Mouse (Mus musculus) neural tube, embryonic 15.5 days (tissue): ENCODE results near the gene Slc2a5. TPM values are rescaled to one million over a fixed set of nuclear protein-coding genes. Genes with fewer than 3 reads are reported as not detected.

Experiments used
- ATAC-seq: fragments of 200-750 bp; cut with Nextera tagmentation; 2 replicates; pipeline ENCODE4 v1.8.0; 2017; ENCODE audit warnings: mild to moderate bottlenecking, moderate TSS enrichment, moderate library complexity; ENCODE audit not compliant: low FRiP score
- H3K27ac ChIP-seq: fragments of 300-500 bp; sonication (generic); replicated peaks from 2 replicates; pipeline ENCODE4 v1.5.1; 2015; ENCODE audit warnings: mild to moderate bottlenecking, inconsistent platforms
- H3K27me3 ChIP-seq: fragments of 300-500 bp; sonication (generic); replicated peaks from 2 replicates; pipeline ENCODE4 v1.6.1; 2015; ENCODE audit warnings: inconsistent platforms
- H3K36me3 ChIP-seq: fragments of 300-500 bp; sonication (generic); 2 replicates; pipeline ENCODE4 v1.6.1; 2015; ENCODE audit warnings: inconsistent platforms
- H3K4me1 ChIP-seq: fragments of 300-500 bp; sonication (generic); 2 replicates; pipeline ENCODE4 v1.6.1; 2015; ENCODE audit warnings: inconsistent platforms
- H3K4me2 ChIP-seq: fragments of 300-500 bp; sonication (generic); 2 replicates; pipeline ENCODE4 v1.6.1; 2015; ENCODE audit warnings: inconsistent platforms, mild to moderate bottlenecking, moderate library complexity
- H3K4me3 ChIP-seq: fragments of 300-500 bp; sonication (generic); replicated peaks from 2 replicates; pipeline ENCODE4 v1.5.1; 2015; ENCODE audit warnings: mild to moderate bottlenecking, inconsistent platforms
- H3K9ac ChIP-seq: fragments of 300-500 bp; sonication (generic); replicated peaks from 2 replicates; pipeline ENCODE4 v1.6.1; 2015; ENCODE audit warnings: mild to moderate bottlenecking, inconsistent platforms
- H3K9me3 ChIP-seq: fragments of 300-500 bp; sonication (generic); replicated peaks from 2 replicates; pipeline ENCODE4 v1.6.1; 2016; ENCODE audit warnings: inconsistent platforms
- WGBS: fragments of 180-500 bp; shearing (Covaris S2); methylation state at CpG from one replicate; pipeline ENCODE4 v1.1.7; 2015; ENCODE audit warnings: mixed read lengths; 5-methylcytosine and 5-hydroxymethylcytosine counted together
- polyA plus RNA-seq: library from polyadenylated mRNA; unstranded; fragments of >200 nt; fragmentation: Nextera tagmentation; extraction: Ambion mirVana; gene quantifications from 2 replicates; pipeline ENCODE4 v1.2.1, GENCODE M21; 2015

Slc2a5 gene
- 2.4 and 2.7 TPM in 2 replicates for polyA plus RNA-seq

DNA sequence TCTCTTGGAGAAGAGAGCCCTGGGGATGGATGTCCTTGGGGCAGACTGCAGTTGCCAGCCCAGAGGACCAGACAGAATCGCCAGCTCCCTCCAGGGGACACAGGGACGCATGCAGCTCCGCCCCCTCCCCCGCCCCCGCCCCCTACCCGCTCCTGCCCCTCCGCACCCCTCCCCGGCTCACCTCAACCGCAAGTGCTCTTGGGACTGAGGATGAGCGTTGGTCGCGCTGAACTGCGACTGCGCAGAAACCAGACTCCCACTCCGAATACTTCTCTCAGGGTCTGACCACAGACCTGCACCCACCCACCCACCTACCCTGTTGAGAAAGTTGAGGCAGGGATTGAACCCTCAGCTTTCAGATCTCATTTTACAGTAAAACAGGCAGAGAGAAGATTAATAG, at the start of gene Slc2a5:
Gene Slc2a5, plus strand, starts transcription at position 229 of the 400 bp plus-strand sequence.
- Histone ChIP-seq H3K36me3 (no peaks in the 10 kb centered on the region), H3K4me2 (peak within 1 kb of the TSS; percentile 46), H3K27ac (no peak within 1 kb of the TSS), H3K9me3 (no peaks in the 10 kb centered on the region), H3K4me3 (0 out of 2 replicates have a peak within 1 kb of the TSS, but pooled peaks have one; percentile 5), H3K27me3 (no peaks in the 10 kb centered on the region), H3K4me1 (peaks cover 22% of the 10 kb centered on the region), H3K9ac (no peak within 1 kb of the TSS)
- ATAC-seq: no peak
- WGBS: 11% methylated on average over 15 of the region's 15 CpGs

DNA sequence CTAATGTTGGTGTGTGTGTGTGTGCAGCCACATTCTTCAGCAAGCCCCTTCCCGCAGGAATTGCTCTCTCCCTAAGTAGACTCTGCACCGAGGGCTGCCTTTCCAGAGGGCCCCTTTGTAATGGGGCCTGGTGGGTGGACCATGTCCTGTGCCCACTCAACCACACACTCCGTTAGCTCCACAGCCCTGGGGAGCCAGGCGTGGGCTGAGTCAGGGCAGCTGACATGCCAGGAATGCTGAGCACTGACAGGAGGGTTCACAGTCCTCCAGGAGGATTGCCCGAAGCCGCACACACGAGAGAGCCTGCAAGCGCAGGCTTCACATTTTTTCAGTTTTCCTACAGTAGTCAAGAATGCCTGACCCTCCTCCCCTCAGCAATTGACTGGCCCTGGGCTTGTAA, 48.9 kb upstream of the Slc2a5 start:
- ATAC-seq: no peak
- no peaks in the 10 kb centered on the region for H3K36me3 ChIP-seq
- no peak overlapping the region for H3K27ac ChIP-seq
- 50% methylated on average over 8 of the region's 8 CpGs for WGBS
- no peak overlapping the region for H3K9ac ChIP-seq
- no peak overlapping the region for H3K4me2 ChIP-seq
- H3K9me3 ChIP-seq: no peaks in the 10 kb centered on the region
- H3K4me3 ChIP-seq: no peak overlapping the region
- H3K27me3 ChIP-seq: no peaks in the 10 kb centered on the region
- H3K4me1 ChIP-seq: no peaks in the 10 kb centered on the region

DNA sequence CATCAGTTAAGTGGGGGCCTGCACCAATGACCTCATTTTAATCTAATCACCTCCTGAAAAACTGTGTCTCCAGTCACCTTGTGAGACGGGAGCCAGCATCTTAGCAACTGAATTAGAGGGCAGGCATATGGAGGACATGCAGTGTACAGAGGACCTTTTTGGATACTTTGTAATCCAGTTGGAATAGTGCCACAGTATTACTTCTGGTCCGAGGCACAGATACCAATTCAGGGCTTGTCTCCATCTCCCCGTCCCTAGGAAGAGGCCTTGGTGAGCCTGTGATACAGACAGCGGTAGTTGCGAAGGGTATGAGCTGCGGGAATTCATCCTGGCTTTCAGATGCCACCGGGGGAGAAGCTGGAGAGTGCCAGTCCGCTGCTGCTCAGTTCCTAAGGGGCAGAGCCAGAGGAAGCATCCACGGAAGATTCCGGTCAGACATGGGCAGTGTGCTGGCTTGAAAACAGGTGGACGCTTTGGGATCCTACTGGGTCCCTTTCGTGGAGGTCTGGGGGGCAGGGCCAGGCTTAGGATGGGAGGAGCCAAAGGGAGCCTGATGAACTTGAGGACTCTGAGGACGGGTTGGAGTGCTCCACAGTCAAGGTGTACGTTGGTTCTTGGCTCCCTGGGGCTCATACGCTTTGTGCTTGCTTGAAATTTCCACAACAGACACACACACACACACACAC, 46.5 kb upstream of the Slc2a5 start:
- 58% methylated on average over 15 of the region's 15 CpGs for WGBS
- no peak for ATAC-seq
- no peaks in the 10 kb centered on the region for H3K9me3 ChIP-seq
- H3K4me2 ChIP-seq: no peak overlapping the region
- no peaks in the 10 kb centered on the region for H3K4me1 ChIP-seq
- no peaks in the 10 kb centered on the region for H3K27me3 ChIP-seq
- no peak overlapping the region for H3K27ac ChIP-seq
- no peaks in the 10 kb centered on the region for H3K36me3 ChIP-seq
- no peak overlapping the region for H3K9ac ChIP-seq
- H3K4me3 ChIP-seq: no peak overlapping the region

DNA sequence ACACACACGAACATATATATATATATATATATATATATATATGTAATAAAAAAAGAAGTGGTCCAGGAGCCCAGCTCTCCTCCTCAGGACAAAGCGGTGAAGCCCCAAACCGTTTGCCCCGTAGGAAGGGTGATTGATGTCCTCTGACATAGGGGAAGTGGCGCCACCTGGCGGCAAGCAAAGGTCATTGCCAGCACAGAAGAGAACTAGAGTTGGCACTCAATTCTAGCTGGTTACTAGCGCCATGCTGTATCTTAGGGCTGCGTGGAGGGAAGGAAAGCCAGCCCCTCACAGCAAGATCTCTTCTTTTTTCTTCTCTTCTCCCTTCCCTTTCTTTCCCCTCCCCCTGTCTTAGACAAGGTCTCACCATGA, 46.0 kb upstream of the Slc2a5 start:
- Histone ChIP-seq H3K4me1 (no peaks in the 10 kb centered on the region), H3K36me3 (no peaks in the 10 kb centered on the region), H3K4me2 (no peak overlapping the region), H3K4me3 (no peak overlapping the region), H3K9ac (no peak overlapping the region), H3K9me3 (no peaks in the 10 kb centered on the region), H3K27ac (no peak overlapping the region), H3K27me3 (no peaks in the 10 kb centered on the region)
- no peak for ATAC-seq
- WGBS: 16% methylated on average over 8 of the region's 8 CpGs

DNA sequence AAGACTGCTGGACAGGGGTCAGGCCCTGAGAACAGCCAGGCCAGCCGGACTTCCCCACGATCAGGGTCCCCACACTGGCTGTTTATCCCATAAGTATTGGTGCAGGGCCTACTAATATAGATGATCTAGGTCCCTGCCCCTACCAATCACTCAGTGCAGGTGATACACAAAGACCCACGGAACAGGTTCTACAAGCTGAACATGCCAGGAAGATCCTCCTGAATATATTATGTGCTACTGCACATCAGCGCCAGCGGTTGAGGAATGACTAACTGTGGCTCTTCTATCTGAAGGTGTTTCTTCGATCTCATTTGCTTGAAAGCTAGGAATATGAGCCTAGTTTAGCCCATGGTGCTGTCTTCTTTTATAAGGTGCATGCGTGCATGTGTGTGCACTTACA, 43.7 kb upstream of the Slc2a5 start:
- 89% methylated on average over 7 of the region's 7 CpGs for WGBS
- Histone ChIP-seq H3K9ac (no peak overlapping the region), H3K4me2 (no peak overlapping the region), H3K27ac (no peak overlapping the region), H3K4me1 (no peaks in the 10 kb centered on the region), H3K36me3 (no peaks in the 10 kb centered on the region), H3K27me3 (no peaks in the 10 kb centered on the region), H3K4me3 (no peak overlapping the region), H3K9me3 (no peaks in the 10 kb centered on the region)
- no peak for ATAC-seq

DNA sequence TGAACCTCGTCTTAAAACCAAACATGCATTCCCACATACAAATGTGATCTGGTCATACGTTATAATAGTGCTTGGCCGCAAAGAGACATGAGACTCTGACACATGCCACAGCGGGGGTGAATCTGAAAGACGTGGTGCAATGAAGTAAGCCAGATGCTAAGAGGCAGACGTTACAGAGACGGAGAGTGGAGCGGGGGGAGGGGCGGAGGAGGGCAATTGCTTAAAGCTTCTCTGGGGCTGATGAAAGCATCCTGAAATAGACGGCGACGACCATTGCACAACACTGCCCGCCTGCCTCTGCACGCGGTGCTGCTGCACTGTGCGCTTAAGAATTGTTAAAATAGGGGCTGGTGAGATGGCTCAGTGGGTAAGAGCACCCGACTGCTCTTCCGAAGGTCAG, 42.9 kb upstream of the Slc2a5 start:
- no peaks in the 10 kb centered on the region for H3K9me3 ChIP-seq
- no peak overlapping the region for H3K9ac ChIP-seq
- H3K27ac ChIP-seq: no peak overlapping the region
- no peak for ATAC-seq
- no peaks in the 10 kb centered on the region for H3K36me3 ChIP-seq
- H3K4me2 ChIP-seq: no peak overlapping the region
- H3K4me1 ChIP-seq: no peaks in the 10 kb centered on the region
- no peaks in the 10 kb centered on the region for H3K27me3 ChIP-seq
- WGBS: 41% methylated on average over 18 of the region's 18 CpGs
- no peak overlapping the region for H3K4me3 ChIP-seq

DNA sequence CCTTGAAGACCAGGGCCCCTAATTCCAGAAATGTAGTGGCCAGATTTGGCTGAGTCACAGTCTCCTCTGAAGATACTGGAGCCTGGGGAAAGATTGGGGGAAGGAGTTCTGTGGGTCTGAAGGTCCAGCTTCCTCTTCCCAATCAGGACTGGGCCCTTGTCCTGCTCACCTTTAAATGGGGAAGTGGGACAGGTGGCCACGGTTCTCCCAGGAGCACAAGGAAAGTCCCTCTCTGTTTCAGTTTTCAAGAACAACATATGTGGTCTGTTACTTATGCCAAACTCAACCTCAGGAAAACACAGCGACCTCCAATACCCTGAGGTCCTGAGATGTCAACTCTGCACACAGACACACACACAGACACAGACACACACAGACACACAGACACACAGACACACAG, 40.4 kb upstream of the Slc2a5 start:
- Histone ChIP-seq H3K27me3 (no peaks in the 10 kb centered on the region), H3K9me3 (no peaks in the 10 kb centered on the region), H3K9ac (no peak overlapping the region), H3K27ac (no peak overlapping the region), H3K36me3 (no peaks in the 10 kb centered on the region), H3K4me3 (no peak overlapping the region), H3K4me2 (no peak overlapping the region), H3K4me1 (no peaks in the 10 kb centered on the region)
- no peak for ATAC-seq
- WGBS: 71% methylated on average over 2 of the region's 2 CpGs

DNA sequence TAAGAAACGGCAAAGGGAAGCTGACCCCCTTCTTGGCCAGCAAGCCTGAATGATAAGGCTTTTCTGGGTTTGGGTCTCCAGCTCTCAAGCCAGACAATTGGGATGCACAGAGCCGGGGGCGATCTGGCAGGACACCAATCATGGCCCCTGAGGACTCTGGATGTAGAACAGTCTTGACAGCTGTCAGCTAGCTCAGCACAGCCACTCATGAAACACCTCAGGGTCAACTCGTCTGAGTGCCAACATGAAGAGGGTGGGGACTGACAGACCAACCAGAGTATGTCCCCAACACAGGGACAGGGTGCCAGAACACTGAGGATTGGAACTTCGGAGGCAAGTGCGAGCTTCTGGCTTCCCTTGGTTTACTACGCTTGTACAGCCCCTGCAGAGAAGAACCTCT, 39.8 kb upstream of the Slc2a5 start:
- no peaks in the 10 kb centered on the region for H3K27me3 ChIP-seq
- no peak overlapping the region for H3K4me2 ChIP-seq
- no peak overlapping the region for H3K4me3 ChIP-seq
- ATAC-seq: no peak
- H3K27ac ChIP-seq: no peak overlapping the region
- no peaks in the 10 kb centered on the region for H3K4me1 ChIP-seq
- WGBS: 77% methylated on average over 7 of the region's 7 CpGs
- no peak overlapping the region for H3K9ac ChIP-seq
- no peaks in the 10 kb centered on the region for H3K36me3 ChIP-seq
- no peaks in the 10 kb centered on the region for H3K9me3 ChIP-seq

DNA sequence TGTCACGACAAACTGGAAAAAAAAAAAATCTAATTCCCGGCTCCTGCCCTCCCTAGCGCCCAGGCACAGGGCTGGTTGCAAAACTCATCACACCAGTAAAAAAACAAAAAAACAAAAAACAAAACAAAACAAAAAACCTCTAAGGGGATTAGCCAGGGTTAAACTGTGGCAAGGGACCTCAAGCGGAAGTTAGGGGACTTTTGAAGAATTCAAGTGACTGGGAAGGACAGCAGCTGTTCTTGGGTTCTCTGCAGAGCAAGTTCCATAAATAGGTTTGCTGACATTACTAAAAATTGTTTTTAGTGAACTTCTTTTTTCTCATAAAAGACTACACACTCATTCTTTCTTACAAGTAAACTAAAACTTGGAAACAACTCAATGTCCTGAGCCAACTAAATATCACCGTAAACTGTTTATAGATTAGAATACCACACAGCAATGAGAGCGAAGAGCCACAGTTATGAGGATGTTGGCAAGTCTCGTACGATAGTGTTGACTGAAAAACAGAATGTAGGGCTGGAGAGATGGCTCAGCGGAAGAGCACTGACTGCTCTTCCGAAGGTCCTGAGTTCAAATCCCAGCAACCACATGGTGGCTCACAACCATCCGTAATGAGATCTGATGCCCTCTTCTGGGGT, 38.6 kb upstream of the Slc2a5 start:
- Histone ChIP-seq H3K9ac (no peak overlapping the region), H3K36me3 (no peaks in the 10 kb centered on the region), H3K27me3 (no peaks in the 10 kb centered on the region), H3K4me3 (no peak overlapping the region), H3K4me1 (no peaks in the 10 kb centered on the region), H3K4me2 (no peak overlapping the region), H3K27ac (no peak overlapping the region), H3K9me3 (no peaks in the 10 kb centered on the region)
- WGBS: 89% methylated on average over 11 of the region's 11 CpGs
- no peak for ATAC-seq

DNA sequence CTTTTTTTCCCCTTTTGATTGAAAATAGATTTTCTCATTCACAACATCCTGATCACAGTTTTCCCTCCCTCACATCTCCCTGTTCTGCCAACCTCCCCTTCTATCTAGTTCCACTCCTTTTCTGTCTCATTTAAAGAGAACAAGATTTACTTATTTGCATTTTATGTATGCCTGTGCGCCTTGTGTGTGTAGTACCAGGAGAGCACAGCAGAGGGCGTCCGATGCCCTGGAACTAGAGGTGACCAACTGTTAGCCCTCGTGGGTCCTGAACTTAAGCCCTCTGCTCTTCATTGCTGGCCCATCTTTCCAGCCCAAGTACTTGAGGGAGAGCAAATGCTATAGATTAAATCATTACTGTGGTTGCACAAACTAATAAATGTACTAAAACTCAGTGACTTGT, 33.7 kb upstream of the Slc2a5 start:
- WGBS: 82% methylated on average over 4 of the region's 4 CpGs

DNA sequence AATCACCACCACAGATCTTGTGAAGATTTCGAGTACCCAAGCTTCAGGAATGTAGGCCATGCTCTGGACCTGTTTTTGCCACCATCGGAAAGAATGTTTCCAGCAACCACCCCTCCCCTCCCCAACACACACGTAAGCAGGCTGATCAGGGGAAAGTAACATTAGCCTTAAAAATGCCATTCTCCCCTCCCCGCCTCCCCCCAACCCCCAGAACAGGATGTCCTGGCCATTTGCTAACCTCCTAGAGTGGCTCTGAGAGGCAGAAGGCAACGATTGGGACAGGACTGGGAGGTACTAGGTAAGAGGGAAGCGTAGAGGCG, 32.3 kb upstream of the Slc2a5 start:
- Histone ChIP-seq H3K9ac (peak overlapping the region; percentile 58; the same call in 1 of the 2 replicates), H3K4me3 (peak overlapping the region; percentile 57), H3K9me3 (no peaks in the 10 kb centered on the region), H3K27ac (no peak overlapping the region), H3K4me2 (peak overlapping the region; percentile 99), H3K36me3 (no peaks in the 10 kb centered on the region), H3K27me3 (peaks cover 9% of the 10 kb centered on the region), H3K4me1 (peaks cover 14% of the 10 kb centered on the region)
- ATAC-seq: no peak
- 2% methylated on average over 7 of the region's 7 CpGs for WGBS

More for the DNA sequence above, 33.7 kb upstream of the Slc2a5 start:
- Histone ChIP-seq H3K27me3 (peaks cover 9% of the 10 kb centered on the region), H3K27ac (no peak overlapping the region), H3K36me3 (no peaks in the 10 kb centered on the region), H3K4me2 (no peak overlapping the region), H3K4me1 (peaks cover 14% of the 10 kb centered on the region), H3K9me3 (no peaks in the 10 kb centered on the region), H3K9ac (no peak overlapping the region), H3K4me3 (no peak overlapping the region)
- no peak for ATAC-seq

DNA sequence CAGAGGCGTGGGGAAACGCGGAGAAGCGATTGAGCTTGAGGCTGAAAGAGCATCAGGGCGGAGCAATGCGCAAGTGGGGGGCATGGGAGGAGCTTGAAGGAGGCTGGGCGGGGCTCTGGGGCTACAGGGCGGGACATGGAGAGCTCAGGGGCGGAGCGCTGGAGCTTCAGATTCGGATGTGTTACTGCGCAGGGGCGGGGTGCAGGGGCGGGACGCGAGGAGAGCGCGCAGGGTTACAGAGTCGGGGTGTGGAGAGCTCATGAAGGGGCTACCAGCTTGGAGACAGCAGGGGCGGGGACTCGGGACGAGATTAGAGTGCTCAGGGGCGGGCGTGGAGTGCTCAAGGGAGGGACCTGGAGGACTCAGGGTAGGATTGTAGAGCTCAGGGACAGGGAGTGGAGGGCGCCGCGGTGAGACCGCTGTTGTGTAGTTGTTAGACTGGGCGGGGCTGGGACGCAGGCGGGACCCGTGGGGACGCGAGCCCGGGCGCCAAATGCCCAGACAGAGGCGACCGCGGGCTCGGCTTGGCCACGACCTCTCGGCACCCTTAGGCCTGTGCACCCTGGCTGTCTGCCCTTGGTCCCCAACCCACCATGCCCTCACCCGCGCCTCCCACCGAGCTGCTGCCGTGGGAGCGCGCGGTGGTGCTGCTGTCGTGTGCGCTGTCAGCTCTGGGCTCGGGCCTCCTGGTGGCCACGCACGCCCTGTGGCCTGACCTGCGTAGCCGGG, 31.8 kb upstream of the Slc2a5 start, which contains the start of gene Gpr157:
Gene Gpr157, plus strand, starts transcription at position 205 of the 729 bp plus-strand sequence.
- Histone ChIP-seq H3K4me1 (peaks cover 14% of the 10 kb centered on the region), H3K36me3 (no peaks in the 10 kb centered on the region), H3K4me3 (peak within 1 kb of the TSS; percentile 57), H3K9ac (peak within 1 kb of the TSS; percentile 58), H3K4me2 (peak within 1 kb of the TSS; percentile 99), H3K9me3 (no peaks in the 10 kb centered on the region), H3K27me3 (peaks cover 9% of the 10 kb centered on the region), H3K27ac (0 out of 2 replicates have a peak within 1 kb of the TSS, but pooled peaks have one; percentile 33)
- WGBS: under 1% methylated on average over 46 of the region's 56 CpGs
- peak; percentile 95 for ATAC-seq
